Mouse (Mus musculus): ENCODE measurements at regions not wholly inside any gene's neighbourhood (a gene's known extent, or its start where the extent isn't known, plus 50 kb on each side); places are given as distances from the start of the nearest gene placed in this dataset.
A peak's percentile ranks its signal among the peaks of the same experiment; 100 is the strongest.

- no peak for ATAC-seq
Measured at GRCm38 (mm10) chr8:53869997-53870596, 207.3 kb upstream of the Vegfc start.

GRCm38 (mm10) chr8:53872033-53872619 lies 205.3 kb upstream of the Vegfc start:
- no peak overlapping the region for H3K4me2 ChIP-seq (ENCODE audit: low read length)
- no peak overlapping the region for H3K4me3 ChIP-seq (ENCODE audit: low read length)
- whole genome bisulfite sequencing = 51% methylated on average over 4 of the region's 4 CpGs
- H3K9me3 ChIP-seq (ENCODE audit: control insufficient read depth, low read length) = no peaks in the 10 kb centered on the region
- ATAC-seq = no peak
- no peak overlapping the region for H3K9ac ChIP-seq (ENCODE audit: low read depth, low read length)
- no peaks in the 10 kb centered on the region for H3K36me3 ChIP-seq (ENCODE audit: control insufficient read depth, insufficient read depth, low read length)
- no peaks in the 10 kb centered on the region for H3K4me1 ChIP-seq (ENCODE audit: control insufficient read depth, insufficient read depth, low read depth, low read length)
- H3K27me3 ChIP-seq (replicated peaks; ENCODE audit: control insufficient read depth, insufficient read depth, low read length) = no peaks in the 10 kb centered on the region
- H3K27ac ChIP-seq (ENCODE audit: low read depth, low read length) = no peak overlapping the region

More at GRCm38 (mm10) chr8:53869997-53870596, 207.3 kb upstream of the Vegfc start:
- WGBS = 64% methylated on average over 8 of the region's 8 CpGs
- H3K4me1 ChIP-seq (ENCODE audit: control insufficient read depth, insufficient read depth, low read depth, low read length) = no peaks in the 10 kb centered on the region
- no peaks in the 10 kb centered on the region for H3K36me3 ChIP-seq (ENCODE audit: control insufficient read depth, insufficient read depth, low read length)
- no peak overlapping the region for H3K4me3 ChIP-seq (ENCODE audit: low read length)
- H3K27ac ChIP-seq (ENCODE audit: low read depth, low read length) = no peak overlapping the region
- H3K27me3 ChIP-seq (replicated peaks; ENCODE audit: control insufficient read depth, insufficient read depth, low read length) = no peaks in the 10 kb centered on the region
- no peaks in the 10 kb centered on the region for H3K9me3 ChIP-seq (ENCODE audit: control insufficient read depth, low read length)
- H3K9ac ChIP-seq (ENCODE audit: low read depth, low read length) = no peak overlapping the region
- no peak overlapping the region for H3K4me2 ChIP-seq (ENCODE audit: low read length)

- Histone ChIP-seq H3K9me3 (ENCODE audit: control insufficient read depth, low read length) (no peaks in the 10 kb centered on the region), H3K27ac (ENCODE audit: low read depth, low read length) (no peak overlapping the region), H3K4me3 (ENCODE audit: low read length) (no peak overlapping the region), H3K9ac (ENCODE audit: low read depth, low read length) (no peak overlapping the region), H3K4me2 (ENCODE audit: low read length) (no peak overlapping the region), H3K4me1 (ENCODE audit: control insufficient read depth, insufficient read depth, low read depth, low read length) (no peaks in the 10 kb centered on the region), H3K27me3 (replicated peaks; ENCODE audit: control insufficient read depth, insufficient read depth, low read length) (no peaks in the 10 kb centered on the region), H3K36me3 (ENCODE audit: control insufficient read depth, insufficient read depth, low read length) (no peaks in the 10 kb centered on the region)
- 88% methylated on average over 7 of the region's 7 CpGs for WGBS
- ATAC-seq = no peak
Measured at GRCm38 (mm10) chr8:53878846-53879245, 198.6 kb upstream of the Vegfc start.

- 79% methylated on average over 1 of the region's 1 CpGs for WGBS
- no peaks in the 10 kb centered on the region for H3K27me3 ChIP-seq (replicated peaks; ENCODE audit: control insufficient read depth, insufficient read depth, low read length)
- no peak overlapping the region for H3K27ac ChIP-seq (ENCODE audit: low read depth, low read length)
- H3K9me3 ChIP-seq (ENCODE audit: control insufficient read depth, low read length) = no peaks in the 10 kb centered on the region
- H3K4me1 ChIP-seq (ENCODE audit: control insufficient read depth, insufficient read depth, low read depth, low read length) = no peaks in the 10 kb centered on the region
- no peaks in the 10 kb centered on the region for H3K36me3 ChIP-seq (ENCODE audit: control insufficient read depth, insufficient read depth, low read length)
- H3K4me2 ChIP-seq (ENCODE audit: low read length) = no peak overlapping the region
- no peak overlapping the region for H3K4me3 ChIP-seq (ENCODE audit: low read length)
- ATAC-seq = no peak
- no peak overlapping the region for H3K9ac ChIP-seq (ENCODE audit: low read depth, low read length)
Measured at GRCm38 (mm10) chr8:53881551-53881950, 195.9 kb upstream of the Vegfc start.

- no peak overlapping the region for H3K9ac ChIP-seq (ENCODE audit: low read depth, low read length)
- no peaks in the 10 kb centered on the region for H3K36me3 ChIP-seq (ENCODE audit: control insufficient read depth, insufficient read depth, low read length)
- H3K4me3 ChIP-seq (ENCODE audit: low read length) = no peak overlapping the region
- ATAC-seq = no peak
- no peaks in the 10 kb centered on the region for H3K9me3 ChIP-seq (ENCODE audit: control insufficient read depth, low read length)
- WGBS = 81% methylated on average over 4 of the region's 4 CpGs
- H3K27ac ChIP-seq (ENCODE audit: low read depth, low read length) = no peak overlapping the region
- H3K4me1 ChIP-seq (ENCODE audit: control insufficient read depth, insufficient read depth, low read depth, low read length) = no peaks in the 10 kb centered on the region
- H3K27me3 ChIP-seq (replicated peaks; ENCODE audit: control insufficient read depth, insufficient read depth, low read length) = no peaks in the 10 kb centered on the region
- no peak overlapping the region for H3K4me2 ChIP-seq (ENCODE audit: low read length)
Measured at GRCm38 (mm10) chr8:53892205-53892710, 185.1 kb upstream of the Vegfc start.

- no peak overlapping the region for H3K4me3 ChIP-seq (ENCODE audit: low read length)
- H3K4me1 ChIP-seq (ENCODE audit: control insufficient read depth, insufficient read depth, low read depth, low read length) = no peaks in the 10 kb centered on the region
- no peaks in the 10 kb centered on the region for H3K27me3 ChIP-seq (replicated peaks; ENCODE audit: control insufficient read depth, insufficient read depth, low read length)
- H3K9me3 ChIP-seq (ENCODE audit: control insufficient read depth, low read length) = no peaks in the 10 kb centered on the region
- WGBS = 71% methylated on average over 3 of the region's 3 CpGs
- H3K4me2 ChIP-seq (ENCODE audit: low read length) = no peak overlapping the region
- no peaks in the 10 kb centered on the region for H3K36me3 ChIP-seq (ENCODE audit: control insufficient read depth, insufficient read depth, low read length)
- no peak overlapping the region for H3K9ac ChIP-seq (ENCODE audit: low read depth, low read length)
- peak; percentile 58; the same call in 1 of the 2 replicates for ATAC-seq
- H3K27ac ChIP-seq (ENCODE audit: low read depth, low read length) = no peak overlapping the region
Measured at GRCm38 (mm10) chr8:53892770-53893169, 184.6 kb upstream of the Vegfc start.

- Histone ChIP-seq H3K4me3 (ENCODE audit: low read length) (no peak overlapping the region), H3K9ac (ENCODE audit: low read depth, low read length) (no peak overlapping the region), H3K4me2 (ENCODE audit: low read length) (no peak overlapping the region), H3K36me3 (ENCODE audit: control insufficient read depth, insufficient read depth, low read length) (no peaks in the 10 kb centered on the region), H3K27me3 (replicated peaks; ENCODE audit: control insufficient read depth, insufficient read depth, low read length) (no peaks in the 10 kb centered on the region), H3K4me1 (ENCODE audit: control insufficient read depth, insufficient read depth, low read depth, low read length) (no peaks in the 10 kb centered on the region), H3K27ac (ENCODE audit: low read depth, low read length) (no peak overlapping the region), H3K9me3 (ENCODE audit: control insufficient read depth, low read length) (no peaks in the 10 kb centered on the region)
- WGBS = 70% methylated on average over 4 of the region's 4 CpGs
- ATAC-seq = no peak
Measured at GRCm38 (mm10) chr8:53922343-53922742, 155.1 kb upstream of the Vegfc start.

- 62% methylated on average over 5 of the region's 5 CpGs for WGBS
- Histone ChIP-seq H3K9me3 (ENCODE audit: control insufficient read depth, low read length) (no peaks in the 10 kb centered on the region), H3K4me3 (ENCODE audit: low read length) (no peak overlapping the region), H3K27me3 (replicated peaks; ENCODE audit: control insufficient read depth, insufficient read depth, low read length) (no peaks in the 10 kb centered on the region), H3K4me2 (ENCODE audit: low read length) (no peak overlapping the region), H3K27ac (ENCODE audit: low read depth, low read length) (no peak overlapping the region), H3K4me1 (ENCODE audit: control insufficient read depth, insufficient read depth, low read depth, low read length) (no peaks in the 10 kb centered on the region), H3K9ac (ENCODE audit: low read depth, low read length) (no peak overlapping the region), H3K36me3 (ENCODE audit: control insufficient read depth, insufficient read depth, low read length) (no peaks in the 10 kb centered on the region)
- no peak for ATAC-seq
Measured at GRCm38 (mm10) chr8:53930685-53931084, 146.7 kb upstream of the Vegfc start.

- H3K9ac ChIP-seq (ENCODE audit: low read depth, low read length) = no peak overlapping the region
- no peak overlapping the region for H3K4me3 ChIP-seq (ENCODE audit: low read length)
- no peak for ATAC-seq
- no peak overlapping the region for H3K4me2 ChIP-seq (ENCODE audit: low read length)
- H3K4me1 ChIP-seq (ENCODE audit: control insufficient read depth, insufficient read depth, low read depth, low read length) = no peaks in the 10 kb centered on the region
- H3K36me3 ChIP-seq (ENCODE audit: control insufficient read depth, insufficient read depth, low read length) = no peaks in the 10 kb centered on the region
- H3K27ac ChIP-seq (ENCODE audit: low read depth, low read length) = no peak overlapping the region
- H3K27me3 ChIP-seq (replicated peaks; ENCODE audit: control insufficient read depth, insufficient read depth, low read length) = no peaks in the 10 kb centered on the region
- no peaks in the 10 kb centered on the region for H3K9me3 ChIP-seq (ENCODE audit: control insufficient read depth, low read length)
Measured at GRCm38 (mm10) chr8:53938392-53938791, 139.0 kb upstream of the Vegfc start.

Measured in hindbrain, embryonic 16.5 days (tissue).